Mouse (Mus musculus) embryonic facial prominence, embryonic 10.5 days (tissue): Measurements from ENCODE around the gene Nfe2. TPM values are rescaled to one million over a fixed set of nuclear protein-coding genes. Genes with fewer than 3 reads are reported as not detected.

ENCODE experiments used
- DNase-seq: peaks from one replicate; pipeline ENCODE4 v3.0.0-alpha.2; 2017; ENCODE audit warnings: low spot score
- H3K27ac ChIP-seq: fragments of 300-500 bp; sonication (generic); replicated peaks from 2 replicates; pipeline ENCODE4 v1.5.1; 2016; ENCODE audit warnings: mild to moderate bottlenecking
- H3K27me3 ChIP-seq: fragments of 300-500 bp; sonication (generic); replicated peaks from 2 replicates; pipeline ENCODE4 v1.6.1; 2016; ENCODE audit warnings: low read depth, mild to moderate bottlenecking; ENCODE audit not compliant: poor library complexity, severe bottlenecking
- H3K36me3 ChIP-seq: fragments of 300-500 bp; sonication (generic); replicated peaks from 2 replicates; pipeline ENCODE4 v1.6.1; 2016; ENCODE audit warnings: mild to moderate bottlenecking, moderate library complexity
- H3K4me1 ChIP-seq: fragments of 300-500 bp; sonication (generic); 2 replicates; pipeline ENCODE4 v1.6.1; 2016
- H3K4me3 ChIP-seq: fragments of 300-500 bp; sonication (generic); 2 replicates; pipeline ENCODE4 v1.5.1; 2016; ENCODE audit warnings: mild to moderate bottlenecking, moderate library complexity
- H3K9me3 ChIP-seq: fragments of 300-500 bp; sonication (generic); 2 replicates; pipeline ENCODE4 v1.6.1; 2016; ENCODE audit warnings: mild to moderate bottlenecking
- WGBS: fragments of 180-500 bp; shearing (Covaris S2); methylation state at CpG from one replicate; pipeline ENCODE4 v1.1.7; 2016; 5-methylcytosine and 5-hydroxymethylcytosine counted together
- polyA plus RNA-seq: library from polyadenylated mRNA; unstranded; fragments of >200 nt; fragmentation: Nextera tagmentation; extraction: Ambion mirVana; gene quantifications from 2 replicates; pipeline ENCODE4 v1.2.1, GENCODE M21; 2016

Gene Nfe2
- polyA plus RNA-seq: 4.7 and 5.9 TPM in 2 replicates

DNA sequence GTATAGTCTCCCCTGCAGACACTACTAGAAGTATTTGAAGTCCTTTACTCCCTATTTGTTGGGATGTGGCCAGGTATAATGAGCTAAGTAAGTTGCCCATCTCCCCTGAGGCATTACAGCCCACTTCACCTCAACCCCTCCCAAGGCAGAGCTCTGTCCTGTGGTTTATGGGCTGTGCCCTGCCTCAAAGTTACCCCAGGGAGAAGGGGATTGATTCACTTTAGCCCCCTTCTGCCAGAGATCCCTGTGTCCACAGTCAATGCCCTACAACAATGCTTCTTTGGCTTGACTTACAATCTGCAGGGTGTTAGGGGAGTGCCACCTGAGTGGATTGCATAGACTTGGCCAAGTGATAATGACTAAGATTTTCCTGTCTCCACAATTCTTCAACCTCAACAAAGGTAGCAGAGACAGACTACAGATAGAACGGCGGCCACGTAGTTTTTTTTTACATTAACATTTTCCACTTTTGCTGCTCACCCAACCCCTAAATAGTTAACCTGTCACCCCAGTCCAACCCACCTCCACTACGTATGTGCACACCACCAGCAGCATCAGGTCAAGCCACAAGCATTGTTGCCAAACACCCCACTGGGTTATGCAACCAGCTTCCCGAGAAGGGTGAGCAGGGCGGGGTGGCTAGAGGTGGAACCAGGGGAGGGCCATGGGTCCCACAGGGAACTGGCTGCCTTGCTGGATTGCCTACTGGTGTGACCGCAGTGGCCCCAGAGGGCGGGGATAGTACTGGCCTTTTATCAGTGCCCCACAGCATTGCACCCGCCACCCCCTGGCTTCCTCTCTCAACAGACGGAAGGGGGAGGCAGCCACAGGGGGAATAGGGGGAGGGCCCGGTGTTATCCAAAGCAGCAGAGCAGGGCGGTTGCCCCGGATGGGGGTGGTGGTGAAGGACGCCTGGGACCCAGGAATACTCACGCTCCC lies at the start of gene Nfe2:
TSS of gene Nfe2 (minus strand) at position 614 of the 939 bp plus-strand sequence.
- Histone ChIP-seq H3K4me1 (peaks cover 22% of the 10 kb centered on the region), H3K9me3 (no peaks in the 10 kb centered on the region), H3K27ac (peak within 1 kb of the TSS; percentile 52; the same call in 1 of the 2 replicates), H3K4me3 (peak within 1 kb of the TSS; percentile 41), H3K36me3 (no peaks in the 10 kb centered on the region), H3K27me3 (peaks cover 30% of the 10 kb centered on the region)
- peak; percentile 49 for DNase-seq
- WGBS: 14% methylated on average over 15 of the region's 15 CpGs

DNA sequence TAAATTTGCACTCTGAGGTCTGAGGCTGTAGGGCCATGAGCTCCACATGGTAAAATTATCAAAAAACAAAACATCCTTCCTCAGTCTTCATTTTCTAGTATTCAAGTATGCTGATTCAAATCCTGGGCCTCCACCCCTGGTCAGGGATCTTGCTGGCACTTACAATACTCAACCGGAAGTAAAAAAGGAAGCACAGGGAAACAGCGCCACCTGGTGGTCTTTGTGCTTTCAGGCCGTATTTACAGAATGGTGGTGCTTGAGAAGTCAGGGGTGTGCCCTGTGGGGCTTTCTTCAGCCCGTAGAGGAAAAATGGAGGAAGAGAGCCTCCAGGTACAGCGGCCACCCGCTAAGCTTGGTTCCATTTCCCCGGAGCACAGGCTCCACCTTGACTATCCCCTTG lies 48.9 kb upstream of the Nfe2 start:
- H3K4me1 ChIP-seq: peaks cover 66% of the 10 kb centered on the region
- H3K9me3 ChIP-seq: no peaks in the 10 kb centered on the region
- no peak overlapping the region; the same call in 1 of the 2 replicates for H3K4me3 ChIP-seq
- H3K27ac ChIP-seq: peak overlapping the region; percentile 57
- H3K27me3 ChIP-seq: peaks cover 31% of the 10 kb centered on the region
- WGBS: 2% methylated on average over 7 of the region's 7 CpGs
- peak; percentile 94 for DNase-seq
- no peaks in the 10 kb centered on the region for H3K36me3 ChIP-seq

DNA sequence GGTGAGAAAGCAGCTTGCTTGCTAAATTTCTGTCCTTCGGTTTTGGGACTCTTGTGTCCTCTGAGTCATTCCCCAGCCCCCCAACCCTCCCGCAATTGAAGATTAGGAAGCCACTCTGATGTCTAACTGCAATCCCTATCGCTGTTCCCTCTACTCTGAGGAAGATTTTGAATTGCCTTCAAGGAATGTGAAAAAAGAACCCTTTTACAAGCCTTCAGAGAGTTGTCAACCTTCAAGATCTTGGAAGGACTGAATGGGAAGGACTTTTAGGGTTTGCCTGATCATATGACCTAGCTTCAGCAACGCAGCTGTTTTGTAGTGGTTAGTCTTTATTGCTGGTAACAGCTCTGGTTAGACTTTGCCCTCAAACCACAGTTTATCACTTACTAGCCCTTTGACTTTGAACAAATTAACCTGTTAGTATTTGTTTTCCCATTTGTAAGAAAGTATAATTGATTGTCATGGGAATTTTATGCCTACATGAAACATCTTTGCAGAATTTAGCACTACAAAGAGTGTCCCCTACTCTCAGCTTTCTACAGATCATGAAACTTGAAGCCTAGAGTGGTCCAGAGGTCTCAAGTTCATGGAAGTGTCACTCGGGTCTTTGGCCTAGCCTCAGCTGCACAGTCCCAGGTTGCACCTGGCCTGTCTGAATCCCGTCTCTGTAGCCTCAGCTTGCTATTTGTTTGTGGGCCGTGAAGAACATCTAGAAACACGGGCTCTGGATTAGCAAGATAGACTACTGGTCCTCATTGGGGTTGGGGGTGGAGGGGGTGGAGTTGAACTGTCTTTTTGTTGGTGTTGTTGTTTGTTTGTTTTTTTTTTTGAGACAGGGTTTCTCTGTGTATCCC lies 47.8 kb upstream of the Nfe2 start:
- WGBS: 31% methylated on average over 8 of the region's 8 CpGs
- H3K4me3 ChIP-seq: peak overlapping the region; percentile 63
- no peaks in the 10 kb centered on the region for H3K36me3 ChIP-seq
- peaks cover 31% of the 10 kb centered on the region for H3K27me3 ChIP-seq
- DNase-seq: no peak
- H3K4me1 ChIP-seq: peaks cover 77% of the 10 kb centered on the region
- H3K9me3 ChIP-seq: no peaks in the 10 kb centered on the region
- H3K27ac ChIP-seq: peak overlapping the region; percentile 96

DNA sequence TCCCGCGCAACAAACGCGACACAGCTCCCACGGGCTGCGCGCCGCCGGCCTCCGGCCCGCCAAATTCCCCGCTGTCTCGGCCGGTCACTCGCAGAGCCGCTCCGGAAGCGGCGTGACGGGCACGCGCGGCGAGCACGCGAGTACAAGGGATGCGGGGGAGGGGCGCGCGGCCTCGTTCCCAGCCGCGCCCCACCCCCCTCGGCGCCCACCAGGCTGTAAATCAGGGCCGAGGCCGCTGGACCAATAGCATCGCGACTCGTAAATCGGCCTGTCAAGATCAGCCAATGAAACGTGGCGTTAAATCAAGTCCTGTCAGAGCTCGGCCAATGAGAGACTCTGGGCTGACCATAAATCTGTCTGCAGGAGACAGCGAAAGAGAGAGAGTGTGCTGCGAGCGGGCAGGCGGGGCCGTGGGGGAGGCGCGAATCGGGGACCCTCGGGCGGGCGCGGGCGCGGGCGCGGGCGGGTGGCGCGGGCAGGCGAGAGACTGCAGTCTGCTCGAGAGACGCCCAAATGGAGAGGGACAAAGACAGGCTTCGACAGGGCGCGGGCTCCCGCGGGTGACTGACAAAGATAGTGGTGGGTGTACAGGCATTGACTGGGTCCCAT lies 47.0 kb upstream of the Nfe2 start:
- WGBS: under 1% methylated on average over 71 of the region's 71 CpGs
- peaks cover 85% of the 10 kb centered on the region for H3K4me1 ChIP-seq

DNA sequence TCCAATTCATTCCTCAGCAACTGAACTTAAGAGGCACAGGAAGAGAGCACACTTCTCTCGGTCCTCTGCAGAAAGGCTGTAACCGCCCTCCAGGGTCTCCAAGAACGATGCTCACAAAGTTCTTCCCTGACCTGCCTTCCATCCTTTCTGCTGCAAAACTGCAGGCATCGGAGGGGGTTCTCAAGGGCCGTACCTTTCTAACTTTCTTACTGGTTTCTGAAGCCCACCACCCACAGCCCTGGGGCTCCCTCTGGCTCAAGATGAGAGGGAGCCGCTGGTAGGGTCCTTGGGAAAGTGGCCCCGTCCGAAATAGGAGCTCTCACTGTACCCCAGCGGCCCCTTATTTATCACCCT lies 46.4 kb upstream of the Nfe2 start:
- Histone ChIP-seq H3K9me3 (no peaks in the 10 kb centered on the region), H3K27me3 (peaks cover 22% of the 10 kb centered on the region), H3K4me3 (peak overlapping the region; percentile 63), H3K36me3 (peaks cover under 1% of the 10 kb centered on the region), H3K4me1 (peaks cover 91% of the 10 kb centered on the region), H3K27ac (peak overlapping the region; percentile 96)
- under 1% methylated on average over 9 of the region's 9 CpGs for WGBS
- DNase-seq: no peak

More for the DNA sequence above, 47.0 kb upstream of the Nfe2 start:
- Histone ChIP-seq H3K36me3 (no peaks in the 10 kb centered on the region), H3K27ac (peak overlapping the region; percentile 96), H3K9me3 (no peaks in the 10 kb centered on the region), H3K27me3 (peaks cover 28% of the 10 kb centered on the region), H3K4me3 (peak overlapping the region; percentile 63)
- peak; percentile 99 for DNase-seq

DNA sequence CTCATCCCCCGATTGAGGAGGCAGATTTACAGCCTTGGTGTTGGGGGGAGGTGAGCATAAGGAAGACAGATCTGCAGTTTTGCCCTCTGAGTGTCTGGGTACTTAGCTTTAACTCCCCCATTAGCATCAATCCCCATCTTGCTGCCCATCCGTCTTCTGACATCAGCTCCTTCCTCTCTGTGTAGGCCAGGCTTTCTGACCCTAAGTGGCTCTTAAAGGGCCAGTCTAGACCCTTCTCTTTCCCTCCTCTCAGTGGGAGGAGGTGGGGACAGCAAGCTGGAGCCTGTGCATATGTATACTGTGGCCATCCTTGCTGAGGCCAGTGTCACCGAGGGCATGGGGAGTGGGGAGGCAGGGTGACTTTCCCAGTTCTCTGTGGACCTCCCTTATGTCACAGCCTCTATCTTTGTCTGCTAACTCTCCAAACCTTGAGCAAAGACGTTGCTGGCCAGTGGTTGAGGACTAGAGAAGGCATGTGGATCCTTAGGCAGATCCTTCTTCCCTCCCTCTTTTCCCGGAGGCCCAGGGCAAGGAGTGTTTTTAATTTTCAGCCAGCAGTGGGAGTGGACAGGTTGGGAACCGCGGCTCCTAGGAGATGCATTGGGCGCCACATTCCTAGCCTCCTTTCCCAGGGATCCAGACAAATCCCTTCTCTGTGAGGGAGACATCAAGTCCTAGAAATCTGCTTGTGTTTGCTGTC lies 45.9 kb upstream of the Nfe2 start:
- peaks cover 18% of the 10 kb centered on the region for H3K27me3 ChIP-seq
- peaks cover 6% of the 10 kb centered on the region for H3K36me3 ChIP-seq
- 9% methylated on average over 8 of the region's 8 CpGs for WGBS
- H3K4me3 ChIP-seq: peak overlapping the region; percentile 63
- peak; percentile 55 for DNase-seq
- peak overlapping the region; percentile 96 for H3K27ac ChIP-seq
- no peaks in the 10 kb centered on the region for H3K9me3 ChIP-seq
- H3K4me1 ChIP-seq: peaks cover 95% of the 10 kb centered on the region

DNA sequence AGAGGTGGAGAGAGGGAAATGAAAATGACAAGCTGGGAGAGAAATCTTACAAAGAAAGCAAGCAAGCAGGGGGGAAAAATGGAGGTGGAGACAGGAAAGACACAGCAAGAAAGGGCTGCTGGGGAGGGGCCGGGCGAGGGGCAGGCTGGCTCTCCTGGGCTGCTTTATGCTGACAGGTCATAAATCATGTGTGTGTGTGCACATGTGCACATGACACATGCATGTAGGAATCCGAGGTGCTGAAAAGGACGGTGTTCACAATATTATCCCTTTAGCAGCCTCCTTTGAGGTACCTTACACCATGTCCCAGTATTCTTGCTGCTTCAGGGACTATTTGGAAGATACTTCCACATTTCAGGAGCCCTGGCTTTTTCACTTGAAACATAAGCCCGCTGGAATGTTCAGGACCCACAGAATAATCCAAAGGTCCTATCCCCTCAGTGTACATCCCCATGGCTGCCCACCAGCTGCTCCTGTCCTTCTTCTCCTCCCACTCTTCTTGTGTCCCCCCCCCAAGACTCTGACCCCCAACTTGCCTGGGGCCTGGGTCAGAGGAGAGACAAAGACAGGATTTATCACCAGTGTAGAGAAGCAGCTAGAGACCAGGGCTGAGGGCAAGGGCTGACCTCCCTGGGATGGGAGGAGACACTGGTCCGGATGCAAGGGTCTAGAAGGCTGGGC lies 44.3 kb upstream of the Nfe2 start:
- peaks cover 5% of the 10 kb centered on the region; the same call in 1 of the 2 replicates for H3K27me3 ChIP-seq
- peaks cover 22% of the 10 kb centered on the region for H3K36me3 ChIP-seq
- peak; percentile 64 for DNase-seq
- H3K4me1 ChIP-seq: peaks cover 98% of the 10 kb centered on the region
- no peaks in the 10 kb centered on the region for H3K9me3 ChIP-seq
- H3K4me3 ChIP-seq: peak overlapping the region; percentile 45; the same call in 1 of the 2 replicates
- H3K27ac ChIP-seq: peak overlapping the region; percentile 96
- WGBS: 25% methylated on average over 6 of the region's 6 CpGs

DNA sequence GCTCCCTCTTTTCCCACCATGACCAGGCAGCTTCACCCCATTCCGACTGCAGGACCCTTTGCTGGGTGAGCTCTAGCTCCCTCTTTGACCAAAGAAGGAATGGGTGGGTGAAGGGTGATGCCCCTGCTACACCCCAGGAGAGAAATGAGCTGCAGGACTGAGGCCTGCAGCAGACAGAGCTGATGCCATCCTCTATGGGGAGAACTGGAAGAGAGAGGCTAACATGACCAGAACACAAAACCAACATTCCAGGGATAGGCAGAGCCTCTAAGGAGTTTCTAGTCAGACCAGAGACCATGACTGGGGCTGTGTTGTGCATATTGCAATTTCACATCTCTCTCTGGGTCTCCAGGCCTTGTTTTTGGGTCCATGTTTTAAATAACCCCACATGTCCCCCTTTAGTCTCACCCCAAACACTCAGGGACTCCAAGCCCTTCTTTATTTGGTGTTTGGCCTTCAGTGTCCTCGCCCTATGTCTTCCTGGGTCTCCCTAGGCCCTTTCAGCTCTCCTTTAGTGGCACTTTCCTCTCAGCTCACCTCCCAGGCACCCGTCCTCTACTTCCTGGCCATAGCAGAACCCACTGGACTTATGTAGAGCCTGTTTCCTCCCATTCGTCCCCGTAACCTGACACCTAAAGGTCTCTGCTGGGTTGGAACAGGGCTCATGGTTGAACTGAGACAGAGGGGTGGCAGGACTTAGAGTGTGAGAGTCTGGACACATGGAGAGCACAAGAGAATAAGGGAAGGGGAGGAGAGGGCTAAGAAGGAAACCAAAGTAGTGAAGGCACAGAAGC lies 43.5 kb upstream of the Nfe2 start:
- Histone ChIP-seq H3K4me3 (peak overlapping the region; percentile 45; the same call in 1 of the 2 replicates), H3K36me3 (peaks cover 29% of the 10 kb centered on the region), H3K4me1 (peaks cover 99% of the 10 kb centered on the region), H3K27ac (peak overlapping the region; percentile 96), H3K27me3 (0 out of 2 replicates have a peak, but pooled peaks cover 4% of the 10 kb centered on the region), H3K9me3 (no peaks in the 10 kb centered on the region)
- 19% methylated on average over 5 of the region's 5 CpGs for WGBS
- DNase-seq: peak; percentile 60

DNA sequence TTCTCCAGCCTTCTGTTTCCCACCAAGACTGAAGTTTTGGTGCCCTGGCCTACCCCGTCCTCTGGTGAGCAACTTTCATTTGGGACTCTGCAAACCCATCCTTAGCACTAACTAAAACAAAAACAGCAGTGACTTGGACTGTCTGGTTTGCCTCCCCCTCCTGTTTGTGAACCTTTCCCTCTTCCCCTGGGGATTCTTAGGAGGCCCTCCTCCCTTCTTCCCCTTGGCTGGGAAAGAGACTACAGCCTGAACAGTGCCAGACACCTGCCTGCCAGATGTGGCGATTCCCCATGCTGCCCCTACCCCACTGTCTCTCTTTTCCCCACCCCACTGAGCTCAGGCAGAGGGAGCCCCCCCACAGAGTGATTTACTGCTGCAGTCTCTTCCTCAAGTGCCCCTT lies 42.8 kb upstream of the Nfe2 start:
- peak; percentile 82 for DNase-seq

DNA sequence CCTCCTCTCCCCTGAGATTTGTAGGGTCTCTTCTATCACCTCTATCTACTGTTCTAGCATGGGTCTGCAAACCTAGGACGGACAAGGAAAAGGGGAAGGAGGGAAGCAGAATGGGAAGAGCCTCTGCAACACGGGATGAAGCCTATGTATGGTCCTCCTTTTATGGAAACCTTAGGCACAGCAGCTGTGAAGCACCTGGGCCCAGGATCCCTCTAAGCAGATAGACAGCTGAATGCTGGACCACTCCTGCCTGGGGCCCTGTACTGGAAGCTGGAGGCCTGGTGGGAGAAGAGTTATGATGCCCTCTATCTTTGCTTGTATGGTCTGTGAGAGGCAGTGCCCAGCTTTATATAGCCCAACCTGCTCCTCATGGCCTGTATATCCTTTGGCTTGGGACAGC lies 42.4 kb upstream of the Nfe2 start:
- 10% methylated on average over 2 of the region's 2 CpGs for WGBS
- Histone ChIP-seq H3K4me3 (peak overlapping the region; percentile 45), H3K27me3 (0 out of 2 replicates have a peak, but pooled peaks cover 4% of the 10 kb centered on the region), H3K9me3 (no peaks in the 10 kb centered on the region), H3K36me3 (peaks cover 40% of the 10 kb centered on the region), H3K27ac (peak overlapping the region; percentile 96), H3K4me1 (peaks cover 99% of the 10 kb centered on the region)
- peak; percentile 48 for DNase-seq

More for the DNA sequence above, 42.8 kb upstream of the Nfe2 start:
- 0 out of 2 replicates have a peak, but pooled peaks cover 4% of the 10 kb centered on the region for H3K27me3 ChIP-seq
- H3K4me1 ChIP-seq: peaks cover 99% of the 10 kb centered on the region
- H3K4me3 ChIP-seq: peak overlapping the region; percentile 45
- H3K36me3 ChIP-seq: peaks cover 36% of the 10 kb centered on the region
- WGBS: 14% methylated on average over 2 of the region's 2 CpGs
- H3K9me3 ChIP-seq: no peaks in the 10 kb centered on the region
- peak overlapping the region; percentile 96 for H3K27ac ChIP-seq
